Mouse (Mus musculus) macrophage (primary cell): ENCODE measurements around the gene Foxp3. TPM values are rescaled to one million over a fixed set of nuclear protein-coding genes. Genes with fewer than 3 reads are reported as not detected.

Experiments
- H3K27ac ChIP-seq: fragments of 350-480 bp; formaldehyde crosslinking; 2 replicates; pipeline ENCODE4 v1.9.0; 2021
- H3K36me3 ChIP-seq: fragments of 350-480 bp; formaldehyde crosslinking; 2 replicates; pipeline ENCODE4 v1.9.0; 2021; ENCODE audit errors: inconsistent target
- H3K4me3 ChIP-seq: fragments of 350-480 bp; formaldehyde crosslinking; 2 replicates; pipeline ENCODE4 v1.9.0; 2021; ENCODE audit errors: inconsistent target
- H3K79me2 ChIP-seq: fragments of 350-480 bp; formaldehyde crosslinking; 2 replicates; pipeline ENCODE4 v1.9.0; 2021; ENCODE audit errors: inconsistent target
- WGBS: methylation state at CpG from one replicate; pipeline ENCODE4 v1.1.7; 2026; ENCODE audit warnings: inconsistent platforms; ENCODE audit not compliant: missing documents; 5-methylcytosine and 5-hydroxymethylcytosine counted together
- polyA plus RNA-seq: library from polyadenylated mRNA; stranded (reverse); fragments of 250-400 nt; gene quantifications from 3 replicates; pipeline ENCODE4 v1.2.4, GENCODE M21; 2018; ENCODE audit warnings: inconsistent platforms

Gene Foxp3
- polyA plus RNA-seq, 1 experiment from 2014 or later: 0.04 TPM

GRCm38 (mm10) chrX:7595371-7595770 is 21.9 kb downstream of the Foxp3 start:
- Histone ChIP-seq H3K27ac (no peak overlapping the region), H3K36me3 (peaks cover 18% of the 10 kb centered on the region; the same call in 1 of the 2 replicates), H3K79me2 (no peaks in the 10 kb centered on the region; the same call in 1 of the 2 replicates), H3K4me3 (no peak overlapping the region)
- WGBS: 96% methylated on average over 9 of the region's 9 CpGs

GRCm38 (mm10) chrX:7604004-7604403 is 30.6 kb downstream of the Foxp3 start:
- H3K4me3 ChIP-seq: peak overlapping the region; percentile 61
- 25% methylated on average over 5 of the region's 7 CpGs for WGBS

GRCm38 (mm10) chrX:7604879-7605574 is 31.6 kb downstream of the Foxp3 start, which contains the start of gene Ccdc22:
TSS of gene Ccdc22 (minus strand) at chrX:7605517.
- Histone ChIP-seq H3K4me3 (peak within 1 kb of the TSS; percentile 61), H3K27ac (peak within 1 kb of the TSS; percentile 31), H3K79me2 (peaks cover 33% of the 10 kb centered on the region; the same call in 1 of the 2 replicates), H3K36me3 (no peaks in the 10 kb centered on the region)
- WGBS: 17% methylated on average over 28 of the region's 28 CpGs

More at GRCm38 (mm10) chrX:7604004-7604403, 30.6 kb downstream of the Foxp3 start:
- Histone ChIP-seq H3K36me3 (no peaks in the 10 kb centered on the region), H3K79me2 (peaks cover 33% of the 10 kb centered on the region; the same call in 1 of the 2 replicates), H3K27ac (peak overlapping the region; percentile 31; the same call in 1 of the 2 replicates)

- Histone ChIP-seq H3K79me2 (peaks cover 33% of the 10 kb centered on the region; the same call in 1 of the 2 replicates), H3K4me3 (peak overlapping the region; percentile 61; the same call in 1 of the 2 replicates), H3K27ac (no peak overlapping the region), H3K36me3 (no peaks in the 10 kb centered on the region)
- WGBS: 34% methylated on average over 6 of the region's 8 CpGs
Observed at GRCm38 (mm10) chrX:7605575-7605941, 32.1 kb downstream of the Foxp3 start.

- Histone ChIP-seq H3K36me3 (no peaks in the 10 kb centered on the region), H3K4me3 (no peak within 1 kb of the TSS), H3K79me2 (peaks cover 24% of the 10 kb centered on the region; the same call in 1 of the 2 replicates), H3K27ac (no peak within 1 kb of the TSS)
- WGBS: 94% methylated on average over 5 of the region's 6 CpGs
Observed at GRCm38 (mm10) chrX:7606783-7607182, 33.3 kb downstream of the Foxp3 start, which contains the start of gene Cacna1f. TSS of gene Cacna1f (plus strand) at chrX:7607083.

GRCm38 (mm10) chrX:7610035-7610434 is 36.6 kb downstream of the Foxp3 start:
- Histone ChIP-seq H3K36me3 (no peaks in the 10 kb centered on the region), H3K4me3 (no peak overlapping the region), H3K79me2 (peaks cover under 1% of the 10 kb centered on the region; the same call in 1 of the 2 replicates), H3K27ac (no peak overlapping the region)
- WGBS: 31% methylated on average over 21 of the region's 21 CpGs

- H3K79me2 ChIP-seq: no peaks in the 10 kb centered on the region
- H3K4me3 ChIP-seq: no peak overlapping the region
- no peaks in the 10 kb centered on the region for H3K36me3 ChIP-seq
- no peak overlapping the region for H3K27ac ChIP-seq
- WGBS: 32% methylated on average over 24 of the region's 26 CpGs
Observed at GRCm38 (mm10) chrX:7610536-7611258, 37.3 kb downstream of the Foxp3 start.

GRCm38 (mm10) chrX:7617889-7618551 is 44.6 kb downstream of the Foxp3 start:
- Histone ChIP-seq H3K79me2 (no peaks in the 10 kb centered on the region), H3K36me3 (no peaks in the 10 kb centered on the region), H3K4me3 (no peak overlapping the region), H3K27ac (no peak overlapping the region)
- WGBS: 68% methylated on average over 12 of the region's 12 CpGs

GRCm38 (mm10) chrX:7632560-7632959 is 59.1 kb downstream of the Foxp3 start:
- no peak overlapping the region for H3K4me3 ChIP-seq
- WGBS: 71% methylated on average over 6 of the region's 6 CpGs
- H3K79me2 ChIP-seq: no peaks in the 10 kb centered on the region
- H3K36me3 ChIP-seq: no peaks in the 10 kb centered on the region
- no peak overlapping the region for H3K27ac ChIP-seq

- no peak overlapping the region for H3K4me3 ChIP-seq
- no peaks in the 10 kb centered on the region for H3K79me2 ChIP-seq
- H3K27ac ChIP-seq: no peak overlapping the region
- H3K36me3 ChIP-seq: no peaks in the 10 kb centered on the region
- 67% methylated on average over 3 of the region's 3 CpGs for WGBS
Observed at GRCm38 (mm10) chrX:7635101-7635500, 61.7 kb downstream of the Foxp3 start.

GRCm38 (mm10) chrX:7638401-7639091 is 65.1 kb downstream of the Foxp3 start, which contains the start of gene Syp:
TSS of gene Syp (plus strand) at chrX:7638471.
- Histone ChIP-seq H3K4me3 (peak within 1 kb of the TSS; percentile 0; the same call in 1 of the 2 replicates), H3K79me2 (no peaks in the 10 kb centered on the region), H3K36me3 (no peaks in the 10 kb centered on the region), H3K27ac (no peak within 1 kb of the TSS)
- 23% methylated on average over 35 of the region's 42 CpGs for WGBS

GRCm38 (mm10) chrX:7639536-7640325 is 66.3 kb downstream of the Foxp3 start:
- no peak overlapping the region for H3K27ac ChIP-seq
- H3K36me3 ChIP-seq: no peaks in the 10 kb centered on the region
- WGBS: 40% methylated on average over 10 of the region's 13 CpGs

GRCm38 (mm10) chrX:7640785-7641184 is 67.3 kb downstream of the Foxp3 start:
- H3K4me3 ChIP-seq: no peak overlapping the region
- no peaks in the 10 kb centered on the region for H3K79me2 ChIP-seq
- H3K27ac ChIP-seq: no peak overlapping the region
- WGBS: 64% methylated on average over 8 of the region's 12 CpGs
- no peaks in the 10 kb centered on the region for H3K36me3 ChIP-seq

More at GRCm38 (mm10) chrX:7639536-7640325, 66.3 kb downstream of the Foxp3 start:
- Histone ChIP-seq H3K79me2 (no peaks in the 10 kb centered on the region), H3K4me3 (no peak overlapping the region)
